Mouse (Mus musculus) neural tube, embryonic 14.5 days (tissue): ENCODE results near the gene Gm21992. TPM values are rescaled to one million over a fixed set of nuclear protein-coding genes. Genes with fewer than 3 reads are reported as not detected.
"Not testable (repeated sequence)": the region's sequence is repeated elsewhere in the genome, so short reads cannot be mapped to it uniquely, and the experiment has no call there.

Experiments
- ATAC-seq: fragments of 200-750 bp; cut with Nextera tagmentation; 2 replicates; pipeline ENCODE4 v1.8.0; 2017; ENCODE audit warnings: low read depth, mild to moderate bottlenecking, moderate TSS enrichment, moderate library complexity
- H3K27ac ChIP-seq: fragments of 300-500 bp; sonication (generic); 2 replicates; pipeline ENCODE4 v1.5.1; 2014; ENCODE audit warnings: low read depth, mild to moderate bottlenecking, control low read depth, low read length, moderate library complexity, mixed read lengths
- H3K27me3 ChIP-seq: fragments of 300-500 bp; sonication (generic); 2 replicates; pipeline ENCODE4 v1.6.1; 2014; ENCODE audit warnings: low read length; ENCODE audit not compliant: control insufficient read depth, insufficient read depth
- H3K36me3 ChIP-seq: fragments of 300-500 bp; sonication (generic); 2 replicates; pipeline ENCODE4 v1.6.1; 2014; ENCODE audit warnings: low read length, mixed read lengths; ENCODE audit not compliant: control insufficient read depth, insufficient read depth
- H3K4me1 ChIP-seq: fragments of 300-500 bp; sonication (generic); 2 replicates; pipeline ENCODE4 v1.6.1; 2014; ENCODE audit warnings: low read length; ENCODE audit not compliant: control insufficient read depth, insufficient read depth
- H3K4me2 ChIP-seq: fragments of 300-500 bp; sonication (generic); 2 replicates; pipeline ENCODE4 v1.6.1; 2014; ENCODE audit warnings: mild to moderate bottlenecking, low read depth, low read length, control low read depth
- H3K4me3 ChIP-seq: fragments of 300-500 bp; sonication (generic); 2 replicates; pipeline ENCODE4 v1.5.1; 2014; ENCODE audit warnings: low read depth, low read length, control low read depth, mixed read lengths
- H3K9ac ChIP-seq: fragments of 300-500 bp; sonication (generic); replicated peaks from 2 replicates; pipeline ENCODE4 v1.6.1; 2014; ENCODE audit warnings: low read depth, mild to moderate bottlenecking, control low read depth, low read length, mixed read lengths
- H3K9me3 ChIP-seq: fragments of 300-500 bp; sonication (generic); 2 replicates; pipeline ENCODE4 v1.6.1; 2016; ENCODE audit warnings: low read length; ENCODE audit not compliant: control insufficient read depth
- WGBS: fragments of 180-500 bp; shearing (Covaris S2); extraction: QIAGEN DNeasy Blood & Tissue Kit; methylation state at CpG from one replicate; pipeline ENCODE4 v1.1.7; 2014; 5-methylcytosine and 5-hydroxymethylcytosine counted together
- polyA plus RNA-seq: library from polyadenylated mRNA; unstranded; fragments of >200 nt; fragmentation: Nextera tagmentation; extraction: Ambion mirVana; gene quantifications from 2 replicates; pipeline ENCODE4 v1.2.1, GENCODE M21; 2014

Gm21992 gene
- polyA plus RNA-seq, 1 experiment from 2014 or later = 21.0 TPM

DNA sequence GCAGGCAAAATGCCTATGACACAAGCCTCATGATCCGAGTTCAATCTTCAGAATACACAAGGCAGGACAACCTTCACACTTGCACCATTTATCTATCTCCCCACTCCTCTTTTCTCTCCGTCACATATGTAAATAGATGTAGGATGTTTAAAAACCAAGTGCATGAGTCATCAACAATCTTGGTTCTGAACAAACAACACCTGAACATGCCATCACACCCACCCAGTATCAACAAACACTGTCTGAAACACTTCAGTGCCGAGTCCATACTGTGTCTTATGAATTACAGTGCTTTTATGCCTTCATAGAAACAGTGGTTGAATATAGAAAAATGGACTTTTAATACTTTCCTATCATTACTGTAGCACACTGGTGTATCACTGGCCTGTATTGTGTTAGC, 38.6 kb downstream of the Gm21992 start:
- Histone ChIP-seq H3K9me3 (no peaks in the 10 kb centered on the region), H3K27me3 (no peaks in the 10 kb centered on the region), H3K4me2 (no peak overlapping the region), H3K4me1 (no peaks in the 10 kb centered on the region), H3K36me3 (peaks cover 27% of the 10 kb centered on the region), H3K4me3 (no peak overlapping the region), H3K27ac (no peak overlapping the region), H3K9ac (no peak overlapping the region)
- ATAC-seq = no peak
- WGBS = 88% methylated on average over 3 of the region's 3 CpGs

DNA sequence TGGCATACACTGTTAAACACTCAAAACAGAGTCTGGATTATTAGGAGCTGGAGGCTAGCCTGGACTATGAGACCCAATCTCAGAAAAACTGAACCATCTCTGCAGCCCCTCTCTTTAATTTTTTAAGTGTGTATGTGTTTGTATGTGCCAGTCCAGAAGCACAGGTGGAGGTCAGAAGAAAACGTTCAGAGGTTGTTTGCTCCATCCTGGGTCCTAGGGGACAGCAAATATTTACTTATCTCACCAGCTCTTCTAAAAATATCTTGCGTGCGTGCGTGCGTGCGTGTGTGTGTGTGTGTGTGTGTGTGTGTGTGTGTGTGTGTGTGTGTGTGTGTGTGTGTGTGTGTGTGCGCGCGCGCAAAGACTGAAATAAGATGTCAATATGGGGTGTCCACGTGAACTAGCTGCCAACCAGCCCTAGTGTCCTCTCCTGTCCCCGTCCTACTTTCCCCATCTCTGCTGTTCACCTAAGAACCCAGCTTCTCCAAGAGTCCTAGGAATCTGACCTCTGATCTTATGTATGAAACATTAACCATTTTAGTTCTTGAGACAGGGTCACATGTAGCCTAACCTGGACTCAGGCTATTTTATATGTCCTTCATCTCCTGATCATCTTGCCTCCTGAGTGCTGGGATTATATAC, 43.8 kb downstream of the Gm21992 start:
- Histone ChIP-seq H3K9ac (no peak overlapping the region), H3K4me3 (no peak overlapping the region), H3K4me2 (no peak overlapping the region), H3K27me3 (no peaks in the 10 kb centered on the region), H3K36me3 (peaks cover 37% of the 10 kb centered on the region), H3K4me1 (peaks cover 8% of the 10 kb centered on the region), H3K27ac (no peak overlapping the region), H3K9me3 (no peaks in the 10 kb centered on the region)
- WGBS = 86% methylated on average over 12 of the region's 12 CpGs
- no peak for ATAC-seq

DNA sequence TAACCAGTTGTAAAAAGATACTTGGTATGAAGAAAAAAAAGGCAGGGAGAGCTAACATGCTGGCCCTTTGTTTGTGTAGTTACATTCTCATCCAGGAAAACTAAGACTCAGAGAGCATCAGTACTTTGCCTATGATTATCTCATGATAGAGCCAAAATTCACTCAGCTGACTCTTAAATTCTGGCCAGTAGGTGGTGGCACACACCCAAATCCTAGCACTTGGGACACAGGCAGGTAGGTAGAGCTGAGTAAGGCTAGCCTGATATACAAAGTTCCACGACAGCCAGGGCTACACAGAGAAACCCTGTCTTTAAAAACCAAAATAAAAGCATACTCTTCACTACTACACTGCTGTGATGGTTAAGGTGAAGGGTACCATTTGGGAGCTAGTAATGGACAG, 48.5 kb downstream of the Gm21992 start:
- Histone ChIP-seq H3K4me1 (peaks cover 35% of the 10 kb centered on the region), H3K36me3 (peaks cover 44% of the 10 kb centered on the region), H3K4me3 (no peak overlapping the region), H3K9me3 (no peaks in the 10 kb centered on the region), H3K27me3 (no peaks in the 10 kb centered on the region), H3K4me2 (no peak overlapping the region), H3K9ac (no peak overlapping the region), H3K27ac (no peak overlapping the region)
- ATAC-seq = no peak
- 64% methylated on average over 1 of the region's 1 CpGs for whole genome bisulfite sequencing

DNA sequence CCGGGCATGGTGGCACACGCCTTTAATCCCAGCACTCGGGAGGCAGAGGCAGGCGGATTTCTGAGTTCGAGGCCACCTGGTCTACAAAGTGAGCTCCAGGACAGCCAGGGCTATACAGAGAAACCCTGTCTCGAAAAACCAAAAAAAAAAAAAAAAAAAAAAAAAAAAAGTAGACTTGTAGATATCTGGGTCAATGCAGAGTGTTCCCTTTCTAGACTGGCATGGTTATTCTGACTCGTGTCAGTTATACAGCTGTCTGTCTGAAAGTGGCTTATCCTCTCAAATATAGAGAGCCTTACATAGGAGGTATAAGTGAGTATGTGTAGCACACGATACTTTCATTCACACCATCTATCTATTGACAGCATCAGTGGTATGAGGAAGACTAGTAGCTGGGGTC, 50.9 kb downstream of the Gm21992 start:
- H3K4me2 ChIP-seq, H3K9me3 ChIP-seq, ATAC-seq, H3K27me3 ChIP-seq, H3K4me3 ChIP-seq, H3K9ac ChIP-seq, H3K27ac ChIP-seq: not testable (repeated sequence)
- H3K4me1 ChIP-seq = peaks cover 40% of the 10 kb centered on the region
- peaks cover 38% of the 10 kb centered on the region for H3K36me3 ChIP-seq
- WGBS = 95% methylated on average over 8 of the region's 8 CpGs

DNA sequence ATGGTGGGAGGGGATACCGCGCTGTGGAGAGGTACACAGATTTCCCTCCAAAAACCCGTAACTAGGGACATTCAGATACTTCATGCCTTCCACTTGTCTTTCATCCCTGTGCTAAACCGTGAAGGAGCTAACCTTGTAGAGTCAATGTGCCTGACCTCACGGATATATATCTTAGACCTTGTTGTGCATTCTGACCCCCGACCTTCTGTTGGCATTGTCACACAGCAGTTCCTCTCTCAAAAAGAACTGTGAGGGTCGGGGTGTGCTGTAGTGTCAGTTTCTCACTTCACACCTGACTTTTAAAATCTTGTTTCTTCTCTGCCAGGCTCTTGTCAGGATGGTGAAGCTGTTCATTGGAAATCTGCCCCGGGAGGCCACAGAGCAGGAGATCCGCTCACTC, 54.5 kb downstream of the Gm21992 start:
- 1% methylated on average over 9 of the region's 9 CpGs for WGBS
- Histone ChIP-seq H3K9ac (peak overlapping the region; percentile 86), H3K36me3 (peaks cover 23% of the 10 kb centered on the region), H3K27me3 (no peaks in the 10 kb centered on the region), H3K27ac (peak overlapping the region; percentile 97), H3K9me3 (no peaks in the 10 kb centered on the region), H3K4me3 (peak overlapping the region; percentile 75), H3K4me1 (peaks cover 29% of the 10 kb centered on the region), H3K4me2 (peak overlapping the region; percentile 69)
- no peak for ATAC-seq

DNA sequence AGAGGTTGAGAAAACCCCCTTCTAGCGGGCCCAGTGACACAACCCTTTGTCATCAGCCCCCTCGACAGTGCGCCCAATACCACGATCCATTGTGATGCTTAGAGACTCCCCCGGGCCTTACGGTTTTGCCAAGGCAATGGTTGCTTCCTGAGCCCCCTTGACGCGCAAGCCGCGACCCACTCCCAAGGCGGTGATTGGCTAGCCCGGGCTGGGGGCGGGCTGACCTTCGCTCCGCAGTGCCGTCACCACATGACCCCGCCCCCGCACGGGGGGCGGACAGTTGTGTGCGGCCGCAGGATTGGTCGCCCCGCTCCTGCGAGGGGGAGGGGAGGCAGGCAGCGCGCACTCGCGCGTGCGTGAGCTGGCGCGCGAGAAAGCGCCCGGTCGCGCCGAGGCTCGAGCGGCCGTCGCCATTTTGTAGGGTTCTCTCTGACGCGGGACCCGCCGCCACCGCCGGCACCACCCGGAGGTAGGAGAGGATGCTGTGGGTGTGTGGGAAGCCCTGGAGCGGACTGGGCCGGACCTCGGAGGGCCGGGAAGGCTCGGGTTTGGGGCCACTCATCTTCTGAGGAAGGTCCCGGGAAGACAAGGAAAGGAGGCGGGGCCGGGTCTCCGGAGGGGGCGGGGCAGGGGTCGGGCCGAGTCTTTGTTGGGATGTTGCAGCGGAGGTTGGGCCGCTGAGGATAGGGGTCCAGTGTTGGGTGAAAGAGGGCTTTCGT, 55.1 kb downstream of the Gm21992 start, which contains the start of gene Rbm4b:
Gene Rbm4b, plus strand, starts transcription at position 305 of the 719 bp plus-strand sequence.
- WGBS = 1% methylated on average over 62 of the region's 65 CpGs
- Histone ChIP-seq H3K27me3 (no peaks in the 10 kb centered on the region), H3K4me2 (peak within 1 kb of the TSS; percentile 76), H3K9ac (peak within 1 kb of the TSS; percentile 86), H3K27ac (peak within 1 kb of the TSS; percentile 97), H3K9me3 (no peaks in the 10 kb centered on the region), H3K4me1 (peaks cover 29% of the 10 kb centered on the region), H3K4me3 (peak within 1 kb of the TSS; percentile 75), H3K36me3 (peaks cover 23% of the 10 kb centered on the region)
- peak; percentile 94 for ATAC-seq

DNA sequence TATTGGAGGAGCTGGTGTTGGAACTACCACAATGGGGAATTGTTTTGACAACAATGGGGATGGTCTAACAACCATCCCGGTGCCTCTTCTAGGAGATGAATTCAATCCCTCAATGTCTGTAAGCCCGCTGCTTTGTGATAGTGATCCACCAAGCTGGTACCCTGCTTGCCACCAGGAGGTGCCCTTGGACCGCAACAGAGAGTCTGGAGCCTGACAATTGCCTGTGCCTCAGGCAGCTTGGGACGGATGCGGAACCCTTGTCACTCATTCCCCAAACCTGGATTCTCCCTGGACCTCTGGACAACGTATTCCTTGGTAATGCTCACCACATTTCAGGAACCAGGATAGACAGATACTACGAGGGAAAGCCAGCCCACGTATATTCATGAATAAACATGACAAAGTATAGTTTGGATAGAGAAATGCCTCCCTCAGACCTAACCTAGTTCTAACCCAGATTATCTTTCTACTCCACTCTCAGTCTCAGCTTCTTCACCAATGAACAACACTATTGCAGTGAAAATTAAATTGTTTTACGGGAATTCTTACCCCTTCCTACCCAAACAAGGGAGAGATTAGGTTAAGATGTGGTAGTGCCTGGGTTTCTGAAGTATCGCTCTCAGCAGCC, 55.7 kb downstream of the Gm21992 start:
- WGBS = under 1% methylated on average over 10 of the region's 10 CpGs
- Histone ChIP-seq H3K4me2 (peak overlapping the region; percentile 76), H3K9me3 (no peaks in the 10 kb centered on the region), H3K4me1 (peaks cover 24% of the 10 kb centered on the region), H3K27me3 (no peaks in the 10 kb centered on the region), H3K36me3 (peaks cover 22% of the 10 kb centered on the region), H3K27ac (peak overlapping the region; percentile 97), H3K4me3 (peak overlapping the region; percentile 75), H3K9ac (peak overlapping the region; percentile 64)
- peak; percentile 81 for ATAC-seq

DNA sequence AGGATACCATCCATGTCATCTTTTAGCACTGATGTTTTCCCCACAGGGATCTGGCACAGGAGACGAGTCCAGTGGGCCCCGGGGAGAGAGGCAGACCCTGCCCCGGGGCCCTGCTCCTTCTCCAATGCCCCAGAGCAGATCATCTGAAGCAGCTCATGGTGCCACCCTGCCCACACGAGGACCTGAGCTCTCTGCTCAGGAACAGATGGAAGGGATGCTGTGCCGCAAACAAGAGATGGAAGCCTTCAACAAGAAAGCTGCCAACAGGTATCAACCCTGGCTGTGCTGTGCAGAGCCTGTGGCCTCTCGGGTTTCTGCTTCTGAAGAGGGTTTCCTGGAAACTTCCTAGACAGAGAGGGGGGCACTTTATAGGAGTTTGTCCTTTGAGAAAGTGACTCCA, 61.4 kb downstream of the Gm21992 start:
- no peaks in the 10 kb centered on the region for H3K9me3 ChIP-seq
- ATAC-seq = no peak

DNA sequence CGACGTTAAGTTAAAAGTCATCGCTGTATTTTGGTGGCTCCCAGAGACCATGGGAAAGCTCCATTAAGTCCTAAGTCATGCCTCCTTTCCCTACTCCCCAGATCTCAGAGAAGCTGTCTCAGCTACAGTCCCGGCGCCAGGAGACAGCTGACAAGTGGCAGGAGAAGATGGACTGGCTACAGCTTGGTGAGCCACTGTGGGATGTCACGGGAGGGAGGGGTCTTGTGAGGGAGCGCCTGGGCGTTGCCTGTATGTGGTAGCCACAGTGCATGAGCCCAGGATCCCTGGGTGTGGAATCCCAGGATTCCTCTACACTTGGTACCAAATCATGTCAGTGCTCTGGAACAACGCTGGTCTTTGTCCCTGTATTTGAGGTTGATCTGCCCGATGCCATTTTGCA, 62.9 kb downstream of the Gm21992 start:
- Histone ChIP-seq H3K9me3 (no peaks in the 10 kb centered on the region), H3K4me2 (no peak overlapping the region), H3K9ac (no peak overlapping the region), H3K36me3 (peaks cover 88% of the 10 kb centered on the region), H3K27ac (no peak overlapping the region), H3K4me1 (no peaks in the 10 kb centered on the region), H3K4me3 (no peak overlapping the region), H3K27me3 (no peaks in the 10 kb centered on the region)
- 88% methylated on average over 10 of the region's 10 CpGs for WGBS
- no peak for ATAC-seq

More for the DNA sequence above, 61.4 kb downstream of the Gm21992 start:
- peaks cover 76% of the 10 kb centered on the region for H3K36me3 ChIP-seq
- no peak overlapping the region for H3K27ac ChIP-seq
- no peaks in the 10 kb centered on the region for H3K4me1 ChIP-seq
- H3K27me3 ChIP-seq = no peaks in the 10 kb centered on the region
- no peak overlapping the region for H3K4me3 ChIP-seq
- 82% methylated on average over 6 of the region's 6 CpGs for WGBS
- no peak overlapping the region for H3K4me2 ChIP-seq
- H3K9ac ChIP-seq = no peak overlapping the region
